Mouse (Mus musculus) left cerebral cortex, adult 11 months (tissue): Measurements from ENCODE around the gene Exo1.

ENCODE experiments used
- DNase-seq: peaks from one replicate; pipeline ENCODE4 v3.0.0; 2022; ENCODE audit warnings: low spot score

Gene Exo1

DNA sequence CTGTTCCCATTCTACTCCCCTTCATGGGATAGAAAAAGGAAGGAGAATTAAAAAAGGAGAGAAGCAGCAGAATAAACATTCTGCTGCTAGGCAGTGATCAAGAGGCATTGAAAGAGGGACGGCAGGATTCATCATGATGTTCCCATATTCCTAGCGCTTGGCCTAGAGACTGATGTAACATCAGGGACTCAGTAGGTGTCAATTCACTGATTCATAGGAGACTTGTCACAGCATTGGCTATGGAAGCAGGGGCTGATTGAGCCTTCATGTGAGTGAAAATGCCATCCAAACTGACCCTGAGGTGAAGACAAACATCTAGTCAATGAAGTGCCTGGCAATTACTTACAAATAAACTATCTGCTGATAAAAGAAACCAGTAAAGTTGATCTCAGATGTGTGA lies 70.5 kb downstream of the Exo1 start:
- DNase-seq = no peak

DNA sequence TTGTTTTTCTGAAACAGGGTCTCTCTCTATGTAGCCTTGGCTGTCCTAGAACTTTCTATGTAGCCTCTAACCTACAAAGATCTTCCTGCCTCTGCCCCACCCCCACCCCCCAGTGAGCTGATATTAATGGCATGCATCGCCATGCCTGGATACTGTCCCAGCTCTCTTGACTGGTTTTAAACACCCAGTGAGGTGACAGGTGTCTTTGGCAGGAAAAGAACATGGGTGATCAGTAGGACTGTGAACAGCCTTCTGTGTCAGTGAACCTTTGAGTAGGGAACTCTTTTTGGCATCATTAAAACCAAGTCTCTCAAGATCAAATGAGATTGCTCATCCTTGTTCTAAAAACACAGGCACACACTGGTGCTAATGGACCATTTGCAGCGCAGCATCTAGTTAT lies 81.4 kb downstream of the Exo1 start:
- no peak for DNase-seq
